In genomic region chrX:94235601-94236000, GRCm38 (mm10) we compare ENCODE assay signal across 8 mouse cellular contexts. TPM values are rescaled to one million over a fixed set of nuclear protein-coding genes. Genes with fewer than 3 reads are reported as not detected.
A peak's percentile ranks its signal among the peaks of the same experiment; 100 is the strongest.
DNase-seq lines count a peak whose midpoint lies in the region; ATAC-seq and TF ChIP-seq lines count a peak whose summit lies in the region.

No protein-coding gene starts in this region.

- peak overlapping the region; percentile 66 for H3K4me3 ChIP-seq in heart, embryonic 11.5 days (ENCODE audit: low read depth, low read length)
- peak overlapping the region; percentile 74 for H3K4me3 ChIP-seq in embryonic fibroblast, embryonic 13.5 days (ENCODE audit: insufficient read depth, low read length)
- peak overlapping the region; percentile 63 for H3K4me3 ChIP-seq in limb, embryonic 15.5 days
- peak overlapping the region; percentile 55 for H3K4me3 ChIP-seq in stomach, embryonic 14.5 days (ENCODE audit: low read depth, low read length)

- H3K27ac ChIP-seq in heart, embryonic 11.5 days (ENCODE audit: low read depth, low read length) = no peak overlapping the region
- H3K27ac ChIP-seq in embryonic fibroblast, embryonic 13.5 days (ENCODE audit: insufficient read depth, low read length) = no peak overlapping the region
- no peak overlapping the region for H3K27ac ChIP-seq in limb, embryonic 15.5 days
- no peak overlapping the region for H3K27ac ChIP-seq in stomach, embryonic 14.5 days (ENCODE audit: low read length)

- TF ChIP-seq POLR2A in embryonic fibroblast, embryonic 13.5 days (IDR thresholded peaks at IDR 0.05; ENCODE audit: low read depth, low read length) = no peak

- no peak for ATAC-seq in heart, embryonic 11.5 days (replicated peaks; ENCODE audit: insufficient number of reproducible peaks, low FRiP score, low TSS enrichment)
- no peak for ATAC-seq in limb, embryonic 15.5 days (ENCODE audit: insufficient number of reproducible peaks, low FRiP score, low TSS enrichment, low read depth)
- ATAC-seq in stomach, embryonic 14.5 days (ENCODE audit: insufficient number of reproducible peaks, insufficient read depth, low FRiP score, low read depth) = no peak

- no peaks in the 10 kb centered on the region for H3K4me1 ChIP-seq in heart, embryonic 11.5 days (ENCODE audit: control insufficient read depth, insufficient read depth, low read length)
- H3K4me1 ChIP-seq in embryonic fibroblast, embryonic 13.5 days (ENCODE audit: control insufficient read depth, insufficient read depth, low read length) = peaks cover 2% of the 10 kb centered on the region; the same call in 1 of the 2 replicates
- no peaks in the 10 kb centered on the region for H3K4me1 ChIP-seq in limb, embryonic 15.5 days
- H3K4me1 ChIP-seq in stomach, embryonic 14.5 days (ENCODE audit: control insufficient read depth, insufficient read depth, low read length) = no peaks in the 10 kb centered on the region

- TF ChIP-seq CTCF in embryonic fibroblast, embryonic 13.5 days (IDR thresholded peaks at IDR 0.05; ENCODE audit: borderline replicate concordance, insufficient read depth, low read length) = no peak

- H3K9me3 ChIP-seq in heart, embryonic 11.5 days (replicated peaks; ENCODE audit: control insufficient read depth, low read length) = no peaks in the 10 kb centered on the region
- no peaks in the 10 kb centered on the region for H3K9me3 ChIP-seq in limb, embryonic 15.5 days
- no peaks in the 10 kb centered on the region for H3K9me3 ChIP-seq in stomach, embryonic 14.5 days (ENCODE audit: control insufficient read depth, low read depth, low read length)

- no peaks in the 10 kb centered on the region for H3K36me3 ChIP-seq in heart, embryonic 11.5 days (ENCODE audit: control insufficient read depth, insufficient read depth, low read length)
- H3K36me3 ChIP-seq in limb, embryonic 15.5 days = no peaks in the 10 kb centered on the region
- H3K36me3 ChIP-seq in stomach, embryonic 14.5 days (ENCODE audit: control insufficient read depth, insufficient read depth, low read length) = no peaks in the 10 kb centered on the region

- peak overlapping the region; percentile 71 for H3K9ac ChIP-seq in heart, embryonic 11.5 days (ENCODE audit: low read depth, low read length)
- peak overlapping the region; percentile 52; the same call in 1 of the 2 replicates for H3K9ac ChIP-seq in limb, embryonic 15.5 days
- peak overlapping the region; percentile 52 for H3K9ac ChIP-seq in stomach, embryonic 14.5 days (replicated peaks; ENCODE audit: low read depth, low read length)

- DNase-seq in heart, adult 11 months = no peak
- peak; percentile 17 for DNase-seq in CD4-positive helper T cell, adult 2 months (ENCODE audit: low read depth, low spot score)
- DNase-seq in testis, postnatal 10 days (ENCODE audit: low spot score) = no peak
- DNase-seq in adrenal gland, postnatal 25 days = no peak

- peak overlapping the region; percentile 61 for H3K4me2 ChIP-seq in heart, embryonic 11.5 days
- H3K4me2 ChIP-seq in limb, embryonic 15.5 days = peak overlapping the region; percentile 50
- peak overlapping the region; percentile 42 for H3K4me2 ChIP-seq in stomach, embryonic 14.5 days (replicated peaks; ENCODE audit: low read depth, low read length)

- 25% methylated on average over 12 of the region's 12 CpGs for WGBS in heart, embryonic 11.5 days (ENCODE audit: insufficient replicate concordance)
- 25% methylated on average over 12 of the region's 12 CpGs for WGBS in limb, embryonic 15.5 days
- 20% methylated on average over 12 of the region's 12 CpGs for WGBS in stomach, embryonic 14.5 days

- peaks cover 36% of the 10 kb centered on the region for H3K27me3 ChIP-seq in heart, embryonic 11.5 days (ENCODE audit: control insufficient read depth, insufficient read depth, low read length)
- peaks cover 44% of the 10 kb centered on the region for H3K27me3 ChIP-seq in limb, embryonic 15.5 days
- no peaks in the 10 kb centered on the region; the same call in 1 of the 2 replicates for H3K27me3 ChIP-seq in stomach, embryonic 14.5 days (ENCODE audit: control insufficient read depth, insufficient read depth, low read length)

RNA-seq across cellular contexts. Expression of gene Klhl15, which starts 1.2 kb away (rescaled TPM):
- 4.4 and 5.2 TPM in 2 replicates for polyA plus RNA-seq in heart, embryonic 11.5 days (2014; fragmentation: Nextera tagmentation; extraction: Ambion mirVana)
- 4.5 and 6.5 TPM in 2 replicates for polyA plus RNA-seq in embryonic fibroblast, embryonic 13.5 days (2011; ENCODE audit: insufficient read length, low read depth, missing spikeins)
- 8.3 and 9.9 TPM in 2 replicates for polyA plus RNA-seq in limb, embryonic 15.5 days (2015; fragmentation: Nextera tagmentation; extraction: Ambion mirVana)
- polyA plus RNA-seq in stomach, embryonic 14.5 days (2014; fragmentation: Nextera tagmentation; extraction: Ambion mirVana) = 11.7 and 11.9 TPM in 2 replicates
- total RNA-seq in adrenal gland, postnatal 25 days (2021) = 14.9 and 21.8 TPM in 2 replicates

RNA-seq across cellular contexts. Expression of gene Eif2s3x, which starts 22.9 kb away (rescaled TPM):
- polyA plus RNA-seq in heart, embryonic 11.5 days (2014; fragmentation: Nextera tagmentation; extraction: Ambion mirVana) = 70.9 and 74.7 TPM in 2 replicates
- 147 and 151 TPM in 2 replicates for polyA plus RNA-seq in embryonic fibroblast, embryonic 13.5 days (2011; ENCODE audit: insufficient read length, low read depth, missing spikeins)
- 67.4 and 74.5 TPM in 2 replicates for polyA plus RNA-seq in limb, embryonic 15.5 days (2015; fragmentation: Nextera tagmentation; extraction: Ambion mirVana)
- polyA plus RNA-seq in stomach, embryonic 14.5 days (2014; fragmentation: Nextera tagmentation; extraction: Ambion mirVana) = 74.1 and 103 TPM in 2 replicates
- 155 and 188 TPM in 2 replicates for total RNA-seq in adrenal gland, postnatal 25 days (2021)
